Mouse (Mus musculus) stomach, embryonic 14.5 days (tissue): Measurements from ENCODE around the gene Sh2d3c. TPM values are rescaled to one million over a fixed set of nuclear protein-coding genes. Genes with fewer than 3 reads are reported as not detected.
A peak's percentile ranks its signal among the peaks of the same experiment; 100 is the strongest.

Source experiments
- ATAC-seq: fragments of 200-750 bp; cut with Nextera tagmentation; 2 replicates; pipeline ENCODE4 v1.8.0; 2017; ENCODE audit warnings: low read depth, moderate TSS enrichment; ENCODE audit not compliant: insufficient number of reproducible peaks, insufficient read depth, low FRiP score
- H3K27ac ChIP-seq: fragments of 300-500 bp; sonication (generic); 2 replicates; pipeline ENCODE4 v1.5.1; 2014; ENCODE audit warnings: mild to moderate bottlenecking, low read length, moderate library complexity, mixed read lengths
- H3K27me3 ChIP-seq: fragments of 300-500 bp; sonication (generic); 2 replicates; pipeline ENCODE4 v1.6.1; 2014; ENCODE audit warnings: low read length, control low read depth, mixed read lengths; ENCODE audit not compliant: control insufficient read depth, insufficient read depth
- H3K36me3 ChIP-seq: fragments of 300-500 bp; sonication (generic); 2 replicates; pipeline ENCODE4 v1.6.1; 2014; ENCODE audit warnings: mild to moderate bottlenecking, control low read depth, low read length, moderate library complexity, mixed read lengths; ENCODE audit not compliant: control insufficient read depth, insufficient read depth
- H3K4me1 ChIP-seq: fragments of 300-500 bp; sonication (generic); 2 replicates; pipeline ENCODE4 v1.6.1; 2014; ENCODE audit warnings: low read length, control low read depth, mixed read lengths; ENCODE audit not compliant: control insufficient read depth, insufficient read depth
- H3K4me2 ChIP-seq: fragments of 300-500 bp; sonication (generic); replicated peaks from 2 replicates; pipeline ENCODE4 v1.6.1; 2014; ENCODE audit warnings: low read depth, low read length, control low read depth
- H3K4me3 ChIP-seq: fragments of 300-500 bp; sonication (generic); 2 replicates; pipeline ENCODE4 v1.5.1; 2014; ENCODE audit warnings: low read depth, low read length, control low read depth
- H3K9ac ChIP-seq: fragments of 300-500 bp; sonication (generic); replicated peaks from 2 replicates; pipeline ENCODE4 v1.6.1; 2014; ENCODE audit warnings: low read depth, mild to moderate bottlenecking, control low read depth, low read length, moderate library complexity, mixed read lengths
- H3K9me3 ChIP-seq: fragments of 300-500 bp; sonication (generic); 2 replicates; pipeline ENCODE4 v1.6.1; 2016; ENCODE audit warnings: low read depth, low read length, control low read depth; ENCODE audit not compliant: control insufficient read depth
- WGBS: fragments of 180-500 bp; shearing (Covaris S2); extraction: QIAGEN DNeasy Blood & Tissue Kit; methylation state at CpG from one replicate; pipeline ENCODE4 v1.1.7; 2014; 5-methylcytosine and 5-hydroxymethylcytosine counted together
- polyA plus RNA-seq: library from polyadenylated mRNA; unstranded; fragments of >200 nt; fragmentation: Nextera tagmentation; extraction: Ambion mirVana; gene quantifications from 2 replicates; pipeline ENCODE4 v1.2.1, GENCODE M21; 2014

Sh2d3c gene
- polyA plus RNA-seq, 1 experiment from 2014 or later = 28.4 TPM

DNA sequence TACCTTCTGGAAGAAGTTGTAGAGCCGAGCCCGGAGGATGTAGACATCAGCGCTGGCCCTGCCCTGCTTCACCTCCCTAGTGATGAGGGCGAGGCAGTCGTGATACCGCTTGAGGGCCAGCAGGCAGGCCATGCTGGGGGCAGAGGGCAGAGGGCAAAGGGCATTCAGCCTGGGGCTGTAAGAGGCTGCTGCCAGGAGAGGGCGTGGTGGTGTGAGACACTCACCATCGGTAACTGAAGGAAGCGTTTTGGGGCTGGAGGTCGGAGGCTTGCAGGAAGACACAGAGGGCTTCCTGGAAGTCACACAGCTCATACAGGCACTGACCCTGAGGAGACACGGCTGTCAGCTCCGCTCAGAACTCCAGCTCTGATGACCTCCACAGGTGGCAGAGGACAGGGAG is 51.0 kb downstream of the Sh2d3c start:
- 30% methylated on average over 12 of the region's 12 CpGs for WGBS
- no peak overlapping the region for H3K27ac ChIP-seq
- H3K4me1 ChIP-seq = no peaks in the 10 kb centered on the region
- H3K9me3 ChIP-seq = no peaks in the 10 kb centered on the region
- no peak overlapping the region for H3K4me2 ChIP-seq
- no peaks in the 10 kb centered on the region for H3K27me3 ChIP-seq
- no peaks in the 10 kb centered on the region for H3K36me3 ChIP-seq
- H3K9ac ChIP-seq = no peak overlapping the region
- H3K4me3 ChIP-seq = no peak overlapping the region
- ATAC-seq = no peak

- no peak overlapping the region for H3K4me3 ChIP-seq
- H3K27ac ChIP-seq = no peak overlapping the region
- ATAC-seq = no peak
- H3K9me3 ChIP-seq = no peaks in the 10 kb centered on the region
- H3K36me3 ChIP-seq = no peaks in the 10 kb centered on the region
- no peak overlapping the region for H3K4me2 ChIP-seq
- WGBS = 75% methylated on average over 8 of the region's 8 CpGs
- no peak overlapping the region for H3K9ac ChIP-seq
- no peaks in the 10 kb centered on the region for H3K27me3 ChIP-seq
- H3K4me1 ChIP-seq = no peaks in the 10 kb centered on the region
These were observed 51.9 kb downstream of the Sh2d3c start for GRCm38 (mm10) chr2:32772626-32773279.

DNA sequence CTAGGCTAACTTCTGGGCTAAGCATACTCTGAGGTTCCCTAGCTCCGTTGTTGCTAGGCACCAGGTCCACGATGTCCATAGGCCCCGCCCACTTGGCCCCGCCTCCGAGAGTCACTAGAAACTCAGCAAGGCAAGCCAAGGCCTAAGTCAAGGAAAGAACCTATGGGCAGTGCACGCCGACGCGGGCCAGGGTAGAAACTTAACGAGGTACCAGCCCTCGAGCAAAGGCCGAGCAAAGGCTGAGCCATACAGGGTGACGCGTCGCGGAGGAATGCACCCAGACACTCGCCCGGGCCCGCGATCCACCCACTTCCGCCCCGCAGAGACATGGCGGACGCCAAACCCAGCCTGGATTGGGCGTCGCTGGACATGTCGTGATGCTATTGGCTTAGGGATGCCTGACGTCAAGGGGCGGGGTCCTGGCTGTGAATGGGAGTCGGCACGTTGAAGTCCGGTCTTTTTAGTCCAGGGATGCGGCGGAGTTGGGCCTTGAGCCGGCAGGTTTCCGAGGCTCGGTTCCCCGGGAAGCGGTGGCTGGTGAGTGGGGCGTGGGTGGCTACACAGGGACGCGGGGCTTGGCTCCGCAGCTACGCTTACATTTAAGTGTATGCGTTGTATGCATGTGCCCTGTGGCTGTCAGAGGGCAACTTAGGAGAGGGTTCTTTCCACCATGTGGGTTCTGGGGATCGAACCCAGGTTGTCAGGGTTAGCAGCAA is 54.7 kb downstream of the Sh2d3c start, which contains the start of the genes Ttc16 and Ptrh1:
Gene Ttc16 (minus strand): TSS at position 275 of the 716 bp plus-strand sequence.
Gene Ptrh1 (plus strand): TSS at position 428 of the 716 bp plus-strand sequence.
- Histone ChIP-seq H3K27me3 (no peaks in the 10 kb centered on the region), H3K9me3 (no peaks in the 10 kb centered on the region), H3K36me3 (no peaks in the 10 kb centered on the region), H3K4me1 (no peaks in the 10 kb centered on the region), H3K4me3 (peak within 1 kb of the TSS; percentile 51), H3K27ac (0 out of 2 replicates have a peak within 1 kb of the TSS, but pooled peaks have one; percentile 23), H3K4me2 (peak within 1 kb of the TSS; percentile 76), H3K9ac (0 out of 2 replicates have a peak within 1 kb of the TSS, but pooled peaks have one; percentile 10)
- WGBS = under 1% methylated on average over 46 of the region's 46 CpGs
- peak; percentile 96 for ATAC-seq

DNA sequence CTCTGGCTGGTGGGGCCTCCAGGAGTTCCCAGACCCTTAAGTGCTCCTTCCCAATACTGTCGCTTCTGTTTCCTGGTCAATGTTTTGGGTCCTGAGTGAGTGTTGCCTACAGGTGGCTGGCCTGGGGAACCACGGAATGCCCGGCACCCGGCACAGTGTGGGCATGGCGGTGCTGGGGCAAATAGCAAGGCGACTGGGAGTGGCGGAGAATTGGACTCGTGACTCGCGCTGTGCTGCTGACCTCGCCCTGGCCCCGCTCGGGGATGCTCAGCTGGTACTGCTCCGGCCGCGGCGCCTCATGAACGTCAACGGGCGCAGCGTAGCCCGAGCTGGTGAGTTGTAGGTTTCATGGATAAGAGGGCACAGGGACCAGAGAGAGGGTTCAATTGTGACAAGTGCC is 55.3 kb downstream of the Sh2d3c start:
- Histone ChIP-seq H3K9me3 (no peaks in the 10 kb centered on the region), H3K9ac (0 out of 2 replicates have a peak overlapping the region, but pooled peaks have one; percentile 10), H3K36me3 (no peaks in the 10 kb centered on the region), H3K27me3 (no peaks in the 10 kb centered on the region), H3K4me3 (peak overlapping the region; percentile 51), H3K4me1 (no peaks in the 10 kb centered on the region), H3K4me2 (peak overlapping the region; percentile 76), H3K27ac (no peak overlapping the region)
- WGBS = 24% methylated on average over 22 of the region's 22 CpGs
- no peak for ATAC-seq

- Histone ChIP-seq H3K4me2 (no peak overlapping the region), H3K4me1 (no peaks in the 10 kb centered on the region), H3K9me3 (no peaks in the 10 kb centered on the region), H3K36me3 (no peaks in the 10 kb centered on the region), H3K9ac (no peak overlapping the region), H3K4me3 (no peak overlapping the region), H3K27ac (no peak overlapping the region), H3K27me3 (no peaks in the 10 kb centered on the region)
- WGBS = 90% methylated on average over 6 of the region's 6 CpGs
- no peak for ATAC-seq
These were observed 57.2 kb downstream of the Sh2d3c start for GRCm38 (mm10) chr2:32778081-32778480.

GRCm38 (mm10) chr2:32779131-32779530 is 58.3 kb downstream of the Sh2d3c start:
- Histone ChIP-seq H3K9ac (0 out of 2 replicates have a peak overlapping the region, but pooled peaks have one; percentile 18), H3K27me3 (no peaks in the 10 kb centered on the region), H3K9me3 (no peaks in the 10 kb centered on the region), H3K4me1 (no peaks in the 10 kb centered on the region), H3K4me2 (no peak overlapping the region), H3K4me3 (no peak overlapping the region), H3K27ac (no peak overlapping the region), H3K36me3 (no peaks in the 10 kb centered on the region)
- ATAC-seq = no peak
- 12% methylated on average over 8 of the region's 8 CpGs for WGBS

DNA sequence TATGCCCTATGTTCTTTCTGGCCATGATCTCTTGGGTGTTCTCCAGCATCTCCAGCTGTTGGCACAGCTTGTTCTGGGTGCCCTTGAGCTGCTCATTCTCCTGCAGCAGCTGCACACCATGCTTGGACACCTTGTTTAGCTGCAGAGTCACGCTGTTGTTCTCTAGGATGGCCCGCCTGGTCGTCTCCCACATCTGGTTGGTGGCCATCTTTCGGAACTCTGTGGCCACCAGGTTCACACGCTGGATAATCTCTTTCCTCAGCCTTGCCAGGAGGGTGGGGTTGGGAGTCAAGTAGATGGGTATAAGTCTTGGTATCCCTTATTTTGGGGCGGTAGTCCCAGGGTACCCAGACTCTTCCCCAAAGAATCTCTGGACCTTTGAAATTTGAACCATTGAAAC is 58.9 kb downstream of the Sh2d3c start:
- Histone ChIP-seq H3K4me1 (no peaks in the 10 kb centered on the region), H3K9ac (no peak overlapping the region)

GRCm38 (mm10) chr2:32781710-32782109 is 60.9 kb downstream of the Sh2d3c start:
- no peak overlapping the region for H3K4me2 ChIP-seq
- H3K4me3 ChIP-seq = no peak overlapping the region
- H3K36me3 ChIP-seq = no peaks in the 10 kb centered on the region
- 69% methylated on average over 6 of the region's 6 CpGs for WGBS
- no peak overlapping the region for H3K9ac ChIP-seq
- ATAC-seq = no peak
- no peak overlapping the region for H3K27ac ChIP-seq
- H3K4me1 ChIP-seq = no peaks in the 10 kb centered on the region
- no peaks in the 10 kb centered on the region for H3K27me3 ChIP-seq
- H3K9me3 ChIP-seq = no peaks in the 10 kb centered on the region

More for the DNA sequence above, 58.9 kb downstream of the Sh2d3c start:
- 90% methylated on average over 6 of the region's 6 CpGs for WGBS
- H3K36me3 ChIP-seq = no peaks in the 10 kb centered on the region
- no peak overlapping the region for H3K4me2 ChIP-seq
- no peak for ATAC-seq
- H3K4me3 ChIP-seq = no peak overlapping the region
- H3K9me3 ChIP-seq = no peaks in the 10 kb centered on the region
- no peaks in the 10 kb centered on the region for H3K27me3 ChIP-seq
- H3K27ac ChIP-seq = no peak overlapping the region
